Mouse (Mus musculus): ENCODE results near the gene Gm11042. TPM values are rescaled to one million over a fixed set of nuclear protein-coding genes. Genes with fewer than 3 reads are reported as not detected.

The Gm11042 gene
- total RNA-seq (2021) = not detected
- long read RNA-seq, experiment 1 = 0 reads
- long read RNA-seq, experiment 2 = 0 reads

DNA sequence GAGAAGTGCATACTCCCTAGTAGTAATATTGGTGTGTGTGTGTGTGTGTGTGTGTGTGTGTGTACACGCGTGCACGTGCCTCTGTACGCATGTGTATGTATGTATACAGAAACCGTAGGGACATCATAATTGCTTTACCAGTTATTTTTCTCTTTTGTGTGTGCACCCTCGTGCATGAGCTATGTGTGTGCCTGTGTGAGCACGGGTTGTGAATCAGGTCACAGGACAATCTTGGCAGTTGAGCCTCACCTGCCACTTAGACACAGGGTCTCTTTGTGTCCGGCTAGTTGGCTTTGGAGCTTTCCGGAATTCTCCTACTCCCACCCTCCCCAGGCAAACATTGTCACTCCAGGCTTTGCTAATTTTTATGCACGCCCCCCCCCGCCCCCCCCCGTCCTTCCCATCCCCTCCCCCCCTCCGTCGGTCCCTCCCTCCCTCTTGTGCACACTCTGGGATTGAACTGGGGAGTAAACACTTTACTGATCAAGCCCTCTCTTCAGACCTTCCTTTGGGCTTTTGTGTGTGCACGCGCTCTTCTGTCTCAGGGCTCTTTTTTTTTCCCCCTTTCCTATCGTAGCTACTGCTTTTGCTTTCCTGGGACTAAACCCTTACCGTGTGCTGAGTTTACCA, at the start of gene Gm11042:
TSS of gene Gm11042 (minus strand) at position 51 of the 630 bp plus-strand sequence.
- DNase-seq = peak in 1 of 2 experiments; percentile 10

DNA sequence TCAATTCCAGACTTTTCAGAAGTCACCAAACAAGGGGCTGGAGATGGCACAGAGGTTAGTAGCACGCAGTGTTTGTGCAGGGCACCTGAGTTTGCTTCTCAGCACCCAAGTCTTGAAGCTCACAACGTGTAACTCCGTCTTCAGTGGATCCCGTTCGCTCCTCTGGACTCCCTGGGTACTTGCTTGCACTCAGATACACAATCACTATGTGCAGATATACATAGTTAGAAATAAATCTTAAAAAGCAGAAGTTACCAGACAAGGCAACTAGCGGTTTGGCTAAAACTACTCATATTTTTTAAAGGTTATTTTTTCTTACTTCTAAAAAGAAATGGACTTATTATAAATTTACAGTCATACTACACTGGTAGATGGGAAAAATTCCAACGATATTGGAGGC, 48.3 kb upstream of the Gm11042 start:
- no peak for DNase-seq

DNA sequence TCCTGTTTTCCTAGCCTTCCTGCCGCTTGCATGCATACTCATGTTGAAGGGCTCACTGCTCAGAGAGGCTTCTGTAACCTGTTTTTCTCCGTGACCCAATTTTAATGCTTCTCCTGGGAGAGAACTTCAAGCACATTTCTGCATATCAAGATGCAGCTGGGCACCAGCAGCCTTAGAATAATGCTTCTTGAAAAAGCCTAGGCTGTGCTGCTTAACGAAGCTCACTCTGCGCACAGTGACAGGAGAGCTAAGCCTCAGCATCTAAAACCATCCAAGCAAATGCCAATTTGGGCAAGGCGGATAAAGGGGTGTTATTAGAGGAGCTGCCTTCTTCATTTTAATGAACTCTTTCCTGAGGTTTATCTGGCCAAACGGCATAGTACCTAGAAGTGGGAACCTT, 46.9 kb upstream of the Gm11042 start:
- no peak for DNase-seq

DNA sequence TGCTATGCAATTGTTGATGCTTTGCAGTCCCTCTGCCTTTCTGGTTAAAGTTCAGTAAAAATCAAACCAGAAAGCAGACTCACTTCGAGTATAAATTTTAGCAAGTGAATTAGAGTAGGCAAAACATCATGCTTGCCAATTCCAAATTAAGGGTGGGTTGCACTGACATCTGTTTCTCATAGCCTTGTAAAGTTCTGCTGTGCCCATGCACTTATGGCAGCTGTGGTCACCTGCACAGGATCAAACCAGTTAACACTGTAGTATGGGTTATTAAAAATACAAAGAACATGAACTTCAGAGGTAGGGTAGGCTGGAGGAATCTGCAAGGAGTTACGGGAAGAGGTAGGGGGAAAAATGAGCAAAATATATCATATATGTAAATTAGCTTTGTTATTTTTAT, 46.3 kb upstream of the Gm11042 start:
- no peak for DNase-seq

DNA sequence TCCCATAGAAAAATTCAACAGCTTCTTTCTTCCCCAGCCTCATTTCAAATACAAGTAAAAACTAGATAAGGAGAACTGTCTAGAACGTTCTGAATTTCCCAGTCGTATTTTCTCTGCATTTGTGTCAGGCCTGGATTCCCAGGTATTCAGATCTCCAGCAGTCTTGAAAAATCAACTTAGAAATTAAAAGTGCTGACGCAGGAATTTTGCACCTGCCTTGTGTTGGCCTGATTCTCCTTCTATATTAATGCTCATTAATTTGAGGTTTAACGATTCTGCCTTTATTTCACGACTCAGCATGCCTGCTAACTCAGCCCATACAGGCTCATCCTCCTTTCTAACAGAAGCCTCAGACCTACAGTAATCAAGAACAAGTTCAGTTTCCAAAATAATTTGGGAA, 43.6 kb upstream of the Gm11042 start:
- DNase-seq = no peak

DNA sequence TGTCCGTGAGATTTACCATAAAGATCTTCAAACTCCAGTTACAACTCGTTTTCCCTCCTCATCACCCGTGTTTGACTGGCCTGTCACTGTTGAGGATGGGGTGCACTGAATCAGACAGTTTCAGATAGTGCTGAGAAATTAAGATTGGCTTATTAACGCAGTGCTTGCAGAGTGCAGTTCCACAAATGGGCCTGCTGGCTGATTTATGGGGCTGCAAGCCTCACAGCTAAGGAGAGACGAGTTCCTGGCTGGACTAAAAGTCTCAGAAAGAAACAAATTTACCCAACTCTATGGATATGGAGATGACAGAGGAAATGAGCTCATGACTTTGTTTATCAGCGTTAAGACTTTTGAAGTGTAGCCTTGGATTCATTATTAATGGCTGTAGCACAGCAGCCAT, 41.6 kb upstream of the Gm11042 start:
- DNase-seq = no peak

DNA sequence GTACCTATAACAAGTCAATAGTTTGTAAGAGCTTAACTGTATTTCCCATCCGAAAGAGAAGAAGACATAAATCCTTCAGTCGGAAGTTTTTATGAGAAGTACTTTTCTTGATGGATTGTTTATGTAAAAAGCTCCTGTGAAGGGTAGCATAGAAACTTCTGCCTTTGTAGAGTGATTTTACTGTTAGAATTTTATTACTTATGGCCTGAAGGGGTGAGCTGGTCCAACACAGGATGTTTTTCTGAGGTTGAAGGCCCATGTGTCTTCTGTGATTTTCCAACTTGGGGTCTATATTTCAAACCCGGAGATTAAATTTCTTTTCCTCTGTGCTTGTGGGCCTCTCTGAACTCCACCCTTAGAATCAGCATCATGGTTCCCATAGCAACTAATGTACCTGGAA, 26.5 kb upstream of the Gm11042 start:
- DNase-seq = no peak

DNA sequence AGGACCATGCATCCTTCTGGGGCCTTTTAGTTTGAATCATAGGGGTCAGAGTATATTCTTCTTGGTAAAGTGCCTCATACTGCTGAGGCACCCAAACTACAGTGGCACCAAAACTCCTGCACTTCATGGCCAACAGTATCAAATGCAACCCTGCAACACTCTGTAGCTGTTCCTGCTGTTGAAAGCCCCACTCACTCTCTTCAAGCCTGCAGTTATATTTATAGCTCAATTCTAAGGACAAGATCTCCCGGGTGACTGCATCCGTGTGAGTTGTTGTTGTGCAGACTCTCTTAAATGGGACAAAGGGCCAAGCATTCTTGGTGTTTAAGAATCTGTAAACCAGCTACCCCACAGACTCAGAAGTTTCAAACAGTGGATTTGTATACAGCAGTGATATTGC, 23.9 kb upstream of the Gm11042 start:
- DNase-seq = peak in 1 of 2 experiments; percentile 9

DNA sequence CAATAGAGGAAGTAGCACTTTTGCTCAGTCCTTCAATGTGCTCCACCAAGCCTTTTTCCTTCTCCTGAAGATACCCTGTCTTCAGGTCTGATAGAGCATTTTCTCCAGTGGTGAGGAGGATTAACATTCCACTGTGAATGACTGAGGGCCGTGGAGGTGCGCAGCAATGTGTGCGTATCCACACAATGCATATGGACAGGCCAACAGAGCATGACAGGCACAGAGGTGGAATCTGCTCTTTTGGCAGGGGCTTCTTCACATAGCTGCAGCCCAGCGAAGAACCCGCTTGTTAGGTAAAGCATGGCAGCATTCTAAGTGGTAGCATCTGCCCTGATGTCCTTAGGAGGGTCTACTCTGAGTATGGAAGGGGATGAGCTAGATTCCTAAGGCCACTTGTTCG, 17.5 kb upstream of the Gm11042 start:
- DNase-seq = no peak

DNA sequence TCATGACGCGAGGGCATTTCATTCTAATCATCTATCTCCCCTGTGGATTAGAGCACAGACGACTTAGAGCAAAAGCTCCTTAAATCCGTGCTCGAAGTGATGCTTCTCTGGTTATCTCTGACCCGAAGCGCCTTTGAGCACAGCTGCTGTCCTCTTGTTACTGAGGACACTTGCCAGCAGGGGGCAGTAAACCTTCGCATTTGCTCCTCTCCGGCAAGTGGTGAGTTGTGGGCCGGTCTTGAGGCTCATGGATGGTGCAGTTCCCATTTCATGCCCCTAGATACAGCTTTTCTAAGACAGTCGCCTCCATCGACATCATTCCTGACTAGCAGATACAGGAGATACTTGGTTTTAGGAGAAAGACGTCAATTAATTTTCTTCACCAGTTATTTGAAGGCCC, 16.8 kb upstream of the Gm11042 start:
- DNase-seq = peak; percentile 36 to 76

DNA sequence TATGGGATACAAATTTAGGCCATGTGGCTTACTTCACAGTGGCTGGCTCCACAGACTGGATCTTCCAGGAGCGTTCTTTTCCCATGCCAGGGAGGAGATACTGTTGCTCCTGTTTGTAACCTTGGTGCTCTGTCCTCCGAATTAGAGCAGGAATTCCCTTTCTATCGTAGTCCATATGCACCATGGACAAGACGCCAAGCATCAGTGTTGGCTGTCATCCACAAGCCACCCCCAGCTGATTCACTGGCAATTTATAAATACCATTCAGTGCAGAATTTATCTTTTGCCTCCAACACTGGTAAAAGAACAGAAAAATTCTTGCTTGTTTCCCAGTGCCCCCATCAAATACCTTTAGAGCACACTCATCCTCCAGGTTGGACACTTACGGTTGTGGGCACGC, 13.6 kb upstream of the Gm11042 start:
- DNase-seq = no peak

DNA sequence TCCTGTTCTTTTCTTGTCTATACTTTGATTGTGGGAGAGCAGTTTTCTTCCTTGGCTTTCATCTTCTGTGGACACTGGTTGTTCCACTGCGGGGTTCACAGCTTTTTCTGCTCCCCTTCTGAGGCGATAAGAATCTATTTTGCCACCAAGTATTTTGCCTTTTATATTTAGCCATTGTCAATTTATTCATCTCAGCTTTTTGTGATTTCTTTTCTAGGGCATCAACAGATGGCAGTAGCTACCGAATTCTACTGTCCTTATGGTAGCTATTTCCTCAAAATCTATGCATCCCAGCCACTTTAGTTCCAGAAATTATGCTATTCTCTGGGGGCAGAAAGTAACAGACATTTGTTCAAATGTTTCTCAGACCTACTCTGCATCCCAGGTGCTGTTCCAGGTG, 10.4 kb upstream of the Gm11042 start:
- DNase-seq = no peak

DNA sequence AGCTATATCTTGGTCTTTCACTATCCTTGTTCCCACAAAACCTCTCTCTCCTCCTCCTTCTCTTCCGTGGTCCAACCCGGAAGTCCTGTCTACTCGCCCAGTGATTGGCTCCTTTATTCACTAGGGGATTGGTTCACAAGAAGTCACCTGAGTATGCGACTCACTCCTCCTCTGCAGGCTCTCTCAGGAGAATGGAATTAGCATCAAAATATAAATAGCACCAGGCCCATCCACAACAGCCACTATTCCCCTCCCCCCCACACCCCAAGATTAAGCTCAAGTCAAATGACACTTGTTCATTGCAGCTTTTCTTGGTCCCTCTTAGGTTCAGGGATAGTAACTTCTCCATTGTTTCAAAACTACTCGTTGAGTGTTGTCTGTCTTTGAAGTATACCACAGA, 5.8 kb upstream of the Gm11042 start:
- DNase-seq = no peak

DNA sequence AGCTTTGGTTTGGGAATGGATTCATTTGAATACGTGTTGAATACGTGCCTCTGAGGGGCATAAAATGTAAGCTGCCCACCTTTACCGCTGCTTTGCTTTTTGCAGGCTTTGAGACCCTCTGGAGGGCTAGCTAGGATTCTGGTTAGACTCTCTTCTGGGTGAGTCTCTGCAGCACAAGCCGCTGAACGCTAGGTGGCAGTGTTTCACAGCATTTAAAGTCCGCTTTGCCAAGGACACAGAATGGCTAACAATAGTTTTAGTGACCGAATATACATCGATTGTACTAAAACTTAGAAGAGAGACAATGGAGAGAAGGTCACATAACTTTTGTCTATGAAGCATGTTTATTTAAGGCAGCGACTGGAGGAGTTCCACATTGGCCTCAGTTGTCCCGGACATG, 4.1 kb upstream of the Gm11042 start:
- DNase-seq = peak; percentile 29 to 84

DNA sequence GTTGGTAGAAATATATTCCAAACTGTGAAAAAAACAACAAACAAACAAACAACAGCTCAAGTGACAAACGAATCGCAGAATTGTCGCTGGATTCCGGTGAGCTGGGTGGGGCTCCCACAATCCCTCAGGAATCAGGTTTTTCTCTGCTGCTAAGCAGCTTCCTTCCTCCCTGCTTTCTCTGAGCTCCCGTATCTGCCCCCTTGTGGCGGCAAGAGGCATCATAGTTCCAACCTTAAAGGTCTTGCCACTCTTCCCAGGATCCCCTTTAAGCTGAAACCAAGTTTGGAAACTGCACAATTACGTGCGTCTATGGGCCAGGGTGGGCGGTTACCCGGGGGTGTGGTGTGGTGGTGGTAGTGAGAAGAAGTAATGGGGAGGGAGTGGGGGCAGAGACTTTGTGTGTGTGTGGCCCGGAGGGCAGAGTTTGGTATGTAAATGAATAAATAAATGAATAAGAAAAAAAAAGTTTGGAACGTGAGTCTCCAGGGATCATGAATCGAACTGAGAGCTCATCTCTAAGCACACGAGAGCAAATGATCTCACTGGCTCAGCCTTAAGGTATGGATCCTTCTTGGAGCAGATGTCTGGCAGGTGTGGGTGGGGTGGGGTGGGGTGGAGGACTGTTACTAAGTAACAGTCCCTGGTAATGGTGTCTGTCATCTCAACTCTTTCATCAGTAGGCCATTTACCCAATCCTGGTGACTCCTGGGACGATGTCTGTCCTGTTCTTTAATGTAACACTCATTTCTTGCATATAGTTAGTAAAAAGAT, 980 bp upstream of the Gm11042 start:
- DNase-seq = peak; percentile 70 to 79

DNA sequence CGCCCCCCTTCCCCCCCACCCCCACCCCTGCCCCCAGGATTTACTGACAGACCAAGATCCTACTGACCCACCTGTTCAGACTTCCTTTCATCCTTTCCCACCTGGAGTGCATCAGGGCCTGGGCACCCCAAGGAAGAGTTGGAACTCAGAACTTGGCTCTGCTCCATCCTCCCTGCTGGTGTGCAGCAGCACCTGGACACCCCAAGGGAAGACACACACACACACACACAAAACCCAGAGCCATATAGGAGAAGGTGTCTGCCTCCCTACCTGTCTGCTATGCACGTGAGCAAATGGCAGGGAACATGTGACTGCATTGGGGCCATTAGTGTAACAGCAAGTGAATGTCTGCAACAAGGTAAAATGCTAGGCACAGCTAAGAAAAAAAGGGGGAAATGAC, 973 bp downstream of the Gm11042 start:
- no peak for DNase-seq

DNA sequence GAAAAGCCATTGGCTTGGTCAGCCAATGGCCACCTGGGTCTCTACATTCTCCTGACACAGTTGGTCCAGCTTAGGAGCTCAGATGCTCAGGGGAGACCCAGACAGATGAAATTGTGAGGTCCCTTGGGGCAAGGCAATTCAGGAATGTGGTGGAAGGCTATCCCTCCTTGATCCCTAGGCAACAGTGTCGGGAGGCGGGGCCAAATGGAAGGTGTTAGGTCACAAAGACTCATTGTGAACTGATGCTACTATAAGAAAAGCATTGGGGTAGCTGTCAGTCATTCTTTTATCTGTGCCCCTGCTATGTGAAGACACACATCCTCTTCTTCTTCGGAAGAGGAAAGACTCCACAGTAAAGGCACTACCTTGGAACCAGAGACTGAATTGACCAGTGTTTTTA, 3.6 kb downstream of the Gm11042 start:
- DNase-seq = no peak

DNA sequence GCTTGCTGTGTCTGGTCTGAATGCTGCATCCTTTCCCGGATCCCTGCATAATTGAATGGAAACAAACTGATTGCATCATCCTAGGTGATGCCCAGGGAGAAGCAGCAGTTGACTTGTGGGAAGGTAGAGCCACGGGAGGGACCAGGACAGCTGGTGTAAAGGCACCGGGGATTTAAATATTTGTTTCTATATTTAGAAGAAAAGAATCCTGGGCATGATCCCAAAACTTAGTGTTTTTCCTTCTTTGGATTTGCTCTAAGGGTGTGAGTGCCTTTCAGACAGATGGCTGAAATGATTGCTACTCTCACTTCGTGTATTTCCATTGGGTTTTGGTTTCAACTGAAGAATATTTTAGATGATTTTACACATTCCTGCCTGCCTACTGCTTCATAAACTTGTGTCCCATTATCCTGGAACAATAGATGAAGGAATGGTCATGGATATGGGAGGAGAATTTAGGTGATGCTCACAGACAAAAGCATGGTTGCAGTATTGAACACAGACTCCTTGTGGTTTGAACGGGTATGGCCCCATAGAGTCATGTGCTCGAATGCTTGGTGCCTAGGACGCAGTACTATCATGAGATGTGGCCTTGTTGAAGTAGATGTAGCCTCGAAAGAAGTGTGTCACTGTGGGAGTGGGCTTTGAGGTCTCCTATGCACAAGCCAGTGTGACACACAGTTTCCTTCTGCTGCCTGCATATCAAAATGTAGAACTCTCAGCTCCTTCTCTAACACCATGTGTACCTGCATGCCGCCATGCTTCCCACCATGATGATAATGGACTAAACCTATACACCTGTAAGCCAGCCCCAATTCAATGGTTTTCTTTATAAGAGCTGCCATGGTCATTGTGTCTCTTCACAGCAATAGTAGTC, 12.5 kb downstream of the Gm11042 start:
- no peak for DNase-seq

DNA sequence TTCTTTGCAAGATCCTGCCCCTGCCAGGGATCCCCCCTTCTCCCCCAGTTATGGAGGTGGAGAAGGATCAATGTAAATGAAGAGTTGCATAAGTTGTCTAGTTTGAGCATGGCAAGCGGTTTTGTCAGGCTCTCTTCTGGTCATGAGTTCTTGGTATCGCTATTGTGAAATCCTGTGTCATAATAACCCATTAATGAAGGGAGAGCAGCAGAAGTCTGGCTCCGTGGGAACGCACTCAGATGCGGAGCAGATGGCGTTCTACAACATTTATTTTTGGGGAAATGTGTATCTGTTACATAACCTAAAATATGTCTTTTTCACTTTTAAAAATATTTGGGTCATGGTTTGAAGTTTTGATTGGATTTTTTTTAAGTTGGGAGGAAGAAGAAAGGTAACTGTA, 14.6 kb downstream of the Gm11042 start:
- no peak for DNase-seq

DNA sequence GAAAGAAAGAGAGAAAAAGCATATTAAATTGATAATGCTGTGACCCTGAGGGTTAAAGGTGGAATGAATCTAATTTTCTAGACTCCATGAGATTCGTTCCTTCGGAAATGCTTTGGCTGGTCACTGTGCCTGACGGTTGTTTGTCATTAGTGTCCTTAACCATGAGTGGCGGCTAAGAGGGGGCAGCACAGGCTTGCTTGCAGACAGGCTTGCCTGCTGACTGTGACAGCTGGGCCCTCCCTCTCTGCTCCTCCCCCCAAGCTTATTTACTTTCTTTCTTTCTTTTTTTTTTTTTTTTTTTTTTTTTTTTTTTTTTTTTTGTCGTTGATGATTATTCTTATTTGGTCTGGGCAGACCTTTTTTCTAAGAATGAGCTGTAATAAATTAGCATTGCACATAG, 19.8 kb downstream of the Gm11042 start:
- no peak for DNase-seq

DNA sequence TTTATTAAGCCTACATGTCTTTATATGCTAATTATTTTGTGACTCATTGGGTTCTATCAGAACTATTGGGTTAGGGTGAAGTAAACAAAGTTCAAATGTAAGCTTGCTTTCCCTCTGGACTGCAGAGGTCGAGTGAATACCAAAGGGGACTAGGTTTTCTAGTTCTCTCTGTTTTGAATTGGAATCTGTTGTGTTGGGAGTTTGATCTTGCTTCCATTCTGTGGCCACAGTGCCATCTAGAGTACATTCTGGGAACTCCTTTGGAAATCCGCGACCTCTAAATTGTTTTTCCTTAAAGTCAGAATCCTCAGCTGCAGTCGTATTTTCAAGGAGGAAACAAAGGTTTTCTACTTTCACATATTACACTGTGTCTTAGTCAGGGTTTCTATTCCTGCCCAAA, 22.6 kb downstream of the Gm11042 start:
- peak in 1 of 2 experiments; percentile 60 for DNase-seq

DNA sequence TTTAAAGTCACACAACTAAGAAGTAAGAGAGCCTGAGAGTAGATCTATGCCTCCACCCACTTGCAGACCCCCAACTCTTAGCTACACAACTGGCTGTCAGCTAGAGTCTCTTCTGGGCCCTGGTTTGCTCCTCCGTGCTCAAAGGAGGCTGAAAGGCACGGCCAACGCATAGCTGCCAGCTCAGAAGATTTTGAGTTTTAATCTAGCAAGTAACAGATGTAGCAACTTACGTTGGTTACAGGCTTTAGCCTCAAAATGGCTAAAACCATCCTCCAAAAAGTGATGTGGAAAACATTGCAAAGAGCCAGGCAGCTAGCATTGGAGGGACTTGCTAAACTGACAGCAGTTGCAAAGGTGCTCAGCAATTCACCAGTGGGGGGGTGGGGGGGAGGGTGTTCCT, 25.2 kb downstream of the Gm11042 start:
- DNase-seq = no peak

DNA sequence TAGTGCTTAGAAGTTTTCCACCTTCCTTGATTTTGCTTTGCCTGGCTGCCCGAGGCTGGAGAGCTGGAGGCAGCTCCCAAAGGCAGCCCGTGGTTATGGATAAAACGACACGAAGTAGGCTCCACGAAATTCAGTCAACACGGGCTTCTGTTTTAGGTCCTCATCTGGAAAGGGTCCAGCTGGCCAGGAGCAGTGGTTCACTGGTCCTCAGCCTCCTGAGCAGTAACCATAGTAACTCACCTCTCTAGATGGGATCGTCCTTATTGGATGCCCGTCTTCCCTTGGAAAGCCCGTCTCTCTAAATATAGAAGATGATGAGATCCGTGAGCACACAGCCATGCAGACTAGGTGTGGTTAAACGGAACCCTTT, 31.5 kb downstream of the Gm11042 start:
- no peak for DNase-seq

Measured in heart, adult 18-20 months (tissue).